Comparison of ENCODE assay signal across 8 mouse cellular contexts in the genomic region with DNA sequence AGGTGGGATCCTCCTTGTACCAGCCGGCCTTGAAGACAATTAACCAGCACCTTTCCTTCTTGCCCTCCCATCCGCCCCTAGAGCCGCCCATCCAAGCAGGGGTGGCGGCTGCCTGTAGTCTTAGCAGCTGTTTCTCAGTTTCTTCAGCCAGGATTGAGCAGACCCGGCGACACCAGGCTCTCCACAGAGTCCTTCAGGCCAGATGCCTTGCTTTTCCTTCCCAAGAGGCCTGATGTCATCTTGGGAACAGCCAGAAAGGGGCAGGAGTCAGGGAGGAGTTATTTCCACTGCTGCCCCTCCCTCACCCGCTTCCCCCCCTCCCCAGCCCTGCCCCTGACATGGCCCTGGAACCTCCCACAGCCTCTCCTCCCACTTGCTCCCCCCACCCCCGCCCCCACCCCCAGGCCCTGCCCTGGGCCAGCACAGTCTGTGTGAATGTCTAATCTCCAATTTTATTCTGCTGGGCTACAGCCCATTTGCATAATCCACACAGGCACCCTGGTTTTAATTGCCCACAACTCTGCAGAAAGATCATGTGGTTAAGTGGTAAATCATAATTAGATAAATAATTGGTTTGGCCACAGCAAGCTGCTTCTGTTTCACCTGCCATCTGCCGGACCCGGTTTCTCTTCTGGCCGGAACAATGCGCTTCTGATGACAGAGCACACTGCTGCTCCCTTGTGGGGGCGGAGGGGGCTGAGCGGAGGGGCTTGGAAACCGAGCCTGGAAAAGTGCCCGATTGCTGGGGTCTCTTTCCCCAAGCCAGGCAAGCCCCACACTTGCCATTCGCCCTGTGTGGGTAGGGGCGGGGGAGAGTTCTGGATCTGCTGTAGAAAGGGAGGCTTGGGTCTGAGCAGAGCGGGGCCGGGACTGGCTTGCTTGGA.
DNase-seq lines count a peak whose midpoint lies in the region; ATAC-seq and TF ChIP-seq lines count a peak whose summit lies in the region.

No protein-coding gene starts in this region.

- no peaks in the 10 kb centered on the region for H3K36me3 ChIP-seq in kidney, adult 2 months (ENCODE audit: control insufficient read depth, insufficient read depth, low read length)
- no peaks in the 10 kb centered on the region for H3K36me3 ChIP-seq in limb, embryonic 10.5 days
- no peaks in the 10 kb centered on the region for H3K36me3 ChIP-seq in neural tube, embryonic 12.5 days

- no peaks in the 10 kb centered on the region for H3K27me3 ChIP-seq in kidney, adult 2 months (replicated peaks; ENCODE audit: control insufficient read depth, insufficient read depth, low read length)
- H3K27me3 ChIP-seq in limb, embryonic 10.5 days (ENCODE audit: low read depth, poor library complexity, severe bottlenecking), result peaks cover 49% of the 10 kb centered on the region
- no peaks in the 10 kb centered on the region for H3K27me3 ChIP-seq in neural tube, embryonic 12.5 days (replicated peaks)

- peak; percentile 51 for DNase-seq in kidney, adult 2 months
- DNase-seq in kidney, adult 11 months, result no peak
- peak; percentile 83 to 84 for DNase-seq in cerebellum, adult 18-20 months
- DNase-seq in heart, adult 9 months (ENCODE audit: low spot score in 2 of 2), result peak; percentile 68 to 69
- DNase-seq in limb, embryonic 10.5 days (ENCODE audit: low spot score), result peak; percentile 56
- DNase-seq in urinary bladder, postnatal 36 days (ENCODE audit: low spot score in 2 of 2), result no peak
- no peak for DNase-seq in frontal cortex, adult 2 months (ENCODE audit: extremely low spot score in 1 of 2, low spot score in 1 of 2)

- H3K4me2 ChIP-seq in neural tube, embryonic 12.5 days (replicated peaks), result peak overlapping the region; percentile 40

- no peak overlapping the region for H3K4me3 ChIP-seq in kidney, adult 2 months (ENCODE audit: insufficient read depth, low read depth, low read length)
- no peak overlapping the region for H3K4me3 ChIP-seq in limb, embryonic 10.5 days
- no peak overlapping the region for H3K4me3 ChIP-seq in neural tube, embryonic 12.5 days

- H3K27ac ChIP-seq in kidney, adult 2 months (ENCODE audit: insufficient read depth, low read depth, low read length), result no peak overlapping the region
- peak overlapping the region; percentile 38; the same call in 1 of the 2 replicates for H3K27ac ChIP-seq in limb, embryonic 10.5 days
- H3K27ac ChIP-seq in neural tube, embryonic 12.5 days, result peak overlapping the region; percentile 79

- 53% methylated on average over 20 of the region's 20 CpGs for WGBS in kidney, adult 2 months
- WGBS in limb, embryonic 10.5 days, result 16% methylated on average over 20 of the region's 20 CpGs
- 12% methylated on average over 20 of the region's 20 CpGs for WGBS in neural tube, embryonic 12.5 days

- H3K4me1 ChIP-seq in kidney, adult 2 months (ENCODE audit: control insufficient read depth, insufficient read depth, low read length), result peaks cover 11% of the 10 kb centered on the region
- peaks cover 93% of the 10 kb centered on the region for H3K4me1 ChIP-seq in limb, embryonic 10.5 days
- H3K4me1 ChIP-seq in neural tube, embryonic 12.5 days, result peaks cover 99% of the 10 kb centered on the region

- H3K9me3 ChIP-seq in limb, embryonic 10.5 days (replicated peaks), result no peaks in the 10 kb centered on the region
- H3K9me3 ChIP-seq in neural tube, embryonic 12.5 days, result no peaks in the 10 kb centered on the region

- ATAC-seq in neural tube, embryonic 12.5 days (ENCODE audit: low FRiP score, low read depth), result peak; percentile 81

- TF ChIP-seq CTCF in kidney, adult 2 months (conservative IDR thresholded peaks at IDR 0.05; ENCODE audit: insufficient read depth, insufficient read length, low read depth, low read length), result no peak

- TF ChIP-seq POLR2A in kidney, adult 2 months (IDR thresholded peaks at IDR 0.05; ENCODE audit: low read depth, low read length), result no peak

- peak overlapping the region; percentile 41 for H3K9ac ChIP-seq in neural tube, embryonic 12.5 days

Comparison
In these comparisons a context has a peak if more than half of its experiments do, and no peak if none do; other contexts are left out.
1. DNase-seq: peak in kidney, adult 2 months (single experiment), cerebellum, adult 18-20 months (2 of 2), heart, adult 9 months (2 of 2) and limb, embryonic 10.5 days (single experiment); none in kidney, adult 11 months (single experiment), urinary bladder, postnatal 36 days (0 of 2) and frontal cortex, adult 2 months (0 of 2).